Mouse (Mus musculus): ENCODE measurements around the gene Cacybp. TPM values are rescaled to one million over a fixed set of nuclear protein-coding genes. Genes with fewer than 3 reads are reported as not detected.
A peak's percentile ranks its signal among the peaks of the same experiment; 100 is the strongest.

Cacybp gene
- total RNA-seq, 2 experiments from 2014 or later = 73.8 to 75.4 TPM

DNA sequence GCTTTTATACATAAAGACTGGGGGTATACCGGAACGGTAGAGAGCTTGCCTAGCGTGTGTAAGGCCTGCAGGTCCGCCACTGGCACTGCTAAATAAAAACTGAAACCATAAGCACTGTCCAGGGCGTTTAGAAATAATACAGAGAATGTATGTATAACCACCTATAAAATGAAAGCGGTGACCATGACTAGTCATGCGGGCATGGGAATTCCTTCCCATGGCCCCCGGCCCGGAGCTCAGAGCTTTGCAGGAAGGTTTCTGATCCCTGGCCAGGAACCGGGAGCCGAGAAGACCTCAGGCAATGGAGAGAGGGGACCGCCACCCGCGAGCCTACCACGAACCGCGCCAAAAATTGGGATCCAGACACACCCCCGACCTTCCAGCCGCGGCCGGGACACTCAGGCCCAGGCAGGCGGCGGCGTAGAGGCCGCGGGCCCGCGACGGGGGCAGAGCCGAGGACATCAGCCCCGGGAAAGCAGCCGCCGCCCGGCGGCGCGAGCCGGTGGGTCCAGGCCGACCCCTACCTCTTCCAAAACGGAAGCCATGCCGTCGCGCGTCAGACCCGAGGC lies 468 bp downstream of the Cacybp start:
- peak; percentile 70 for DNase-seq

DNA sequence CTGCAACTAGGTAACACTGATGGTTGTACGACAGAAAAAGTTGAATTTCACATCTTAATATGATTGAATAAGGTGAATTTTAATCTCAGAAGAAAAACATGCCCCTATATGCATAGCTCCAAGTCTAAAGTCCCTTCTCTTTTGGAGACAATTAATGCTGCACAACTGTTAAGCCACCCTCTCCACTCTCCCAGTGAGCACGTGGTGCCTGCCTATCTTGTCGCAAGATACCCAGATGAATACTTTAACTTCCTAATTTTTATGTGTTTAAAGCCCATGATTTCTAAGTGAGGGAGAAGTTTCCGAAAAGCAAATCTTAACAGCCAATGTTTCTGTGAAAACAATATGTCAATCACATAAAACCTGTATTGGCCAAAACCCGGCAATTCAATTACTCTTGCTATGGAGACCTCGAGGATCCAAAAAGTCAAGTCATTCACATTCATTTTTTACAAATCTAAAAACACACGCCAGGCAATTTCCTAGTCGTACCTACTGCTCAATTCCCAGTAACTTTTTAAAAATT lies 1.0 kb downstream of the Cacybp start:
- DNase-seq = no peak

DNA sequence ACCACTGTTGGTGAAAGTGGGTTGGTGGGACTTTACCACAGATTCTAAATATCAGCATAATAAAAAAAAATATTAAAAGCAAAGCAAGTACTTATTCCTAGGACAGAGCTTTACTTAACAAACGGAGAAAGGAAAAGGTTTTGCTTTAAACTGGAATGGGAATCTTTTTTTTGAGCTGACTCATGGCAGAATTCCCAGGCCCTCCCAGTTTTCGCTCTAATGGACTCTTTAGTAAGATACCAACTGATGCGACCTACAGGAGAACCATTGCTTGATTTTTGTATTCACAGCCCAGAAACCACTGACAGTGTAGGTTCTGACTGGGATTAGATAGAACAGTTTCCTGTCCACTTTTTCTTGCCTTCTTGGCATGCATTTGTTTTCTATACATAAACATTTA lies 2.1 kb downstream of the Cacybp start:
- no peak for DNase-seq

DNA sequence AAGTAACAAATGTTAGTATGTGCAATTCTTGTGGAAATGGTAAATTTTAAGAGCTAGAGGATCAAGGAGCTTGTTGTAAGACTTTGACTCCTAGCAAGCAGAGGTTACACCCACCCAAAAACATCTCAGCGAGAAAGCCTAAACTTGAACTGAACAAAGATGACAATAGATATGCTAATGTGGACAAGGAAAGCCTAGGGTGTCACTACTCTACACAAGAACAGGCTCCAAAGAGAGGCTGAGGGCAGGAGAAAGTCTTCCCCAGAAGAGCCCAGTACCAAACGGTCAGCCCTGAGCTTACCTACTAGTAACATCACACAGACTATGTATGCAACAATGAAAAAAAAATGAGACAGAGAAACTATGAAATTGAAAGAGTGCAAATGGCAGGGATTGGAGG lies 2.8 kb downstream of the Cacybp start:
- no peak for DNase-seq

DNA sequence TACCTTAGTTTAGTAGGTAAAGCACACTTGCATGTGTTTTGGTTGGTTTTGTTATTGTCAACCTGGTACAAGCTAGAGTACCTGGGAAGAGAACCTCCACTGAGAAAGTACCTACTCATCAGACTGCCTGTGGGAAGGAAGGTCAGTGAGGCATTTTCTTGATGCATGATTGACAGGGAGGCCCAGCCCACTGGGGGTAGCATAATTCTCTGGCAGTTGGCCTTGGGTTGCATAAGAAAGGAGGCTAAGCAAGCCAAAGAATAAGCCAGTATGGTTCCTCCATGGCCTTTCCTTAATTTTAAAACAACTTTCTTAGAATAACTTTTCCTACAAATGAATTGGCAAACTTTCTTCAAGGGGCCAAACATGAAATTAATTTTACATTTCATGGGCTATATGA lies 7.2 kb downstream of the Cacybp start:
- no peak for DNase-seq

DNA sequence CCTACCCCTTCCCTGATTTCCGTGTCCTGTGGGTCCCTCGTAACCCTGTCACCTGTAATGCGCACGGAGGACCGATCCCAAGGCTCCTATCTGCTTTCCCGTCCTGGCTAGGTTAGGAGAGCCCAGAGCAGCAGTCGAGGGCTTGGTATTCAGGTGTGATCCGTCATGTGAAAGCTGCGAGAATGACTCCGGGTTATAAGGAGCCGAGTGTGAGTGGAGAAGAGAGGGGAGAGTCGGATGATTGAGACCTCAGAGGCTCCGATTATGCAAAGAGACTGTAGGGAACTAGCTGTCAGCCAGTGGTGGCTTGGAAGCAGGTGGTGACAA lies 17.4 kb downstream of the Cacybp start:
- no peak for DNase-seq

DNA sequence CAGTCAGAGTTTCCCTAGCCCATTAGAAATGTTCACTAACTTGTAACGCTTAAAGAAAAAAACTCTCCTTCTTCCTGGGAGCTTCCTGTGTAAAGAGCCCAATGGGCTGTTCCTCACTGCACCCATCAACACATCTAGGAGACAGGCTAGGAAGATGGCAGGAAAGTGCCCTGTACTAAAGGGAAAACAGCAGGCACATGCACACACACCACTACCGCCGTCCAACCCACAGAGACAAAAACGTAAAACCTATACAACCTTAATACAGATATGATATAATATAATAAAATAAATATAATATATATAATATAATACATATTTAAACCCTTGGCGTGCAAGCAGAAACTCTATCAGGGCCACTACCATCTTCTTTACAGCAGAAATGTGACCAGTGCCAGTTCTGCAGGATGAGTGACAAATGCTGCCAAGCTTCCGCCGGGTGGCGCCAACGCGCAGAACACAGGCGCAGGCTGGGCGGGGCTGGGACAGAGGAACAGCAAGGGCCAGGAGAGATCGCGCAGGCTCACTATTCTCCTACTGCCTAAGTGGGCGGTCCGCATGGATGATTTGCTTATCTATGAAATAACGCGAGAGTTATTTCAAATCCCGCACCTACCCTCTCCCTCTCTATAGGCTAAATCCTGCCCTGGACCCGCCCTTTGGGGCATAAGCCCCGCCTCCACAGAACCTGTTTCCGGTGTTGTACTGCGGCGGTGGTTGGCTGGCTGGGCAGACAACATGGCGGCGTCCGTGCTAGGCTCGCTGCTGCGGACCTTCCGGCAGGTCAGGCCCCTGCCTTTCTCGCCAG lies 17.9 kb downstream of the Cacybp start, which contains the start of gene Mrps14:
Gene Mrps14 (plus strand): TSS at position 687 of the 808 bp plus-strand sequence.
- peak; percentile 99 for DNase-seq

DNA sequence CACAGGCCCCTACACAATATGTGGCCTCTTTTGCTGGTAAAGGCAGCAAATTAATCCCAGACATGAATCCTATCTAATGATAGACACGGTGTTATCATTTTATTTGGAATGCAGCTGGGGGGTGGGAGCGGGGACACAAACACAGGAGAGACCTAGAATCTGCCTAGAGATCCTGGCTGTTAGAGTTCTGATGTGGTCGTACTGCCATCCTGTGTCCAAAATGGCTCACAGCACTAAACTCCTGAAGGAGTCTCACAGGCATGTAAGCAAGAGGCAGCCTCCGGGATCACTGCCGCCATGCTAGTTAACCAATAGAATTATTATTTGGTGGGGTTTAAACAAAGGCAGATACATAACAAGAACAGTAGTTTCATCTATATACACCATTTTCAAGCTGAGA lies 28.2 kb downstream of the Cacybp start:
- peak; percentile 33 for DNase-seq

DNA sequence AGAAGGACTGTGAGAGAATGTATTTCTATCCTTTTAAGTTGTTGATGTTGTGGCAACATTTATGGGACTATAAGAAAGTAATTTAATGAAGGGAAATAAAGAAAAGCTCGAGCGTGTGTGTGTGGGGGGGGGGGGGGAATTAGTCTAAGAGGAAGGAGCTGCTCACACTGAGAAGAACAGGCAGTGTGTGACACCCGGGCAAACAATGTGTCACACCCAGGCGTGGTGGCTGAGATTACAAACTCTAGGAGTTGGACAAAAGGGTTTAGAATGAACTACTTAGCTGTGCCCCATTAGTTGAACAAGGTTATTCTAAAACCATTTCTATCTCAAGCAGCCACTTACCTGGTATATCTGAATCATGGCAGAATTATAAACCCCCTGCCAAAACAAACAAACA lies 31.5 kb downstream of the Cacybp start:
- DNase-seq = no peak

DNA sequence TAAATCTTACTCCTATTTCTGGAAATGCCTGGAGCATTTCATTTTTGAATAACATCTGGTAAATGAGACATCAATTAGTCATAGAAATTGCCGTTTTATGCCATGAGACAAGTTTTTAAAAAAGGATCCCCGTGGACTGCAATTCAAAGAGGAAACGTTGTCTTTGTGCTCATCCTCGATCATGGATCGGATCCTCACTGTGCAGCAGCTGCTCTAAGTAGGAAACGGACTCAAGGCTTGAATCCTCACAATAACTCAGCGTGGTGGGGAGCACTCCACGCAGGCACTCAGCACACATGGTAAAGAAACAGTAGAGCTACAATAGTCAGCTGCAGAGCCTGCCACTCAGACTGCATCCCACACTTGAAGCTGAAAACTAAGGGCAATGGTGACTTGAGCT lies 35.8 kb downstream of the Cacybp start:
- DNase-seq = no peak

DNA sequence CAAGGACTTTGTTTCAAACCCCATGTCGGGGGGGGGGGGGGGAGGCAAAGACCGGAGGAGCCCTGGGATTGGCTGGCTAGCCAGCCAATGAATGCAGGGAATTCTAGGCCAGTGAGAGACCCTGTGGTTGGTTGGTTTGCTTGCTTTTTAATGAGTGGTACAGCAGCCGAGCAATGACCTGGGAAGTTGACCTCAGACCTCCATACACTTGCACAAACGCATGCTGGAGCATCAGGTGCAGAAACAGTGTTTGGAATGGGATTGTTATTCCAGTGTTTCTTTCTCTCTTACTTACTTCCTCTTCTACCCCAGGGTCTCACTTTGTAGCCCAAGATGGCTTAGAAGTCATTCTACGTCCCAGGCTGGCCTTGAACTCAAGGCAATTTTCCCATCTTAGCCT lies 46.1 kb downstream of the Cacybp start:
- DNase-seq = no peak

DNA sequence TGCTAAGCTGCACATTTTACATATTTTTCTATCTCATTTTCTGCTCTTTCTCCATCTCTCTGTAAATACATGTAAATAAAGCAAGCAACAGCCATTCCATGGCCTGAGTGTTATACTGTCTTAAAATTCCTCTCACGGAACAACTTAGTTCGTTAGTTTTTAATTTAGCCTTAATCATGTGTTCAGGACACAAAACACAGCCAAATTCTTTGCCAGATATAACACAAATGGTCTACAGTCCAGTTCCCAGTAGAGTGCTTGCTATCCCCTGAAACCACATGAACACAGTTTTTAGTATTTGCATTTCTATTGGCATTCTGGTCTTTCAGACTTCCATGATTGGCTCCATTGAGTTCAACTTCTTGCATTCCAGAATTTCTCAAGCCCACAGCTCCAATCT lies 54.5 kb downstream of the Cacybp start:
- DNase-seq = no peak

DNA sequence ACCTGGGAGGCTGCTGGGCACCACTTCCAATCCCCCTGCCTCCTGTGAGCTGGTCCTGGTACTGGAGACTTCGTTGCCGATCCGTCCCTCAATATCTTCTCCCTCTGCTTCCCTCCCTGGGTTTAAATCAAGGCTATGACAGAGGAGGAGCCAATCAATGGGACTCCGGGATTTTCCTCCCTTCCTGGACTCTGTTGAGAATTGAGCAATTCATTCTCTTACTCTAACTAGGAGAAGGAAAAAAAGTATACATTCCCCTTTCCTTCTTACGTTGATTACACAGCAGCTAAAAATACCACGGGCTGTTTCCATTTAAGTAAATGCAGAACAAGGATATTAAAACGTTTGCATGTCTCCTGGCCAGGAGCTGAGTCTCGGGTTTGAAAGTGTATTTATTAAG lies 59.2 kb downstream of the Cacybp start, which contains the start of gene Tnn:
Gene Tnn (minus strand): TSS at position 101 of the 400 bp plus-strand sequence.
- no peak for DNase-seq

Other genes with a start within 250 kb of the Cacybp start
- gene 4930523C07Rik, start 168.5 kb downstream of the Cacybp start, total RNA-seq (2021) = 10 to 100 TPM; 24.0 to 26.1 TPM
- under 1 TPM; 0.07 to 0.09 TPM for gene Tnn, start 59.3 kb downstream of the Cacybp start, total RNA-seq (2021)
- gene Mrps14, start 17.7 kb downstream of the Cacybp start, total RNA-seq (2021) = 10 to 100 TPM; 84.0 to 85.2 TPM

All from heart, postnatal 4 days (tissue).